Mouse (Mus musculus): ENCODE measurements at regions not wholly inside any gene's neighbourhood (a gene's known extent, or its start where the extent isn't known, plus 50 kb on each side); places are given as distances from the start of the nearest gene placed in this dataset.

- H3K36me3 ChIP-seq (ENCODE audit: control insufficient read depth, insufficient read depth, low read length): no peaks in the 10 kb centered on the region
- no peak for DNase-seq (ENCODE audit: low read depth in 1 of 2, low spot score in 2 of 2)
- H3K4me3 ChIP-seq (ENCODE audit: extremely low read depth, insufficient read depth, insufficient read length): no peak overlapping the region
- 74% methylated on average over 19 of the region's 19 CpGs for WGBS
- no peaks in the 10 kb centered on the region for H3K4me1 ChIP-seq (ENCODE audit: control insufficient read depth, insufficient read depth, insufficient read length)
- no peaks in the 10 kb centered on the region for H3K27me3 ChIP-seq (ENCODE audit: control insufficient read depth, insufficient read depth, low read length)
- no peak overlapping the region for H3K27ac ChIP-seq (ENCODE audit: insufficient read depth, low read length)
- TF ChIP-seq CTCF (IDR thresholded peaks at IDR 0.05; ENCODE audit: extremely low read depth, insufficient read depth, insufficient read length, insufficient replicate concordance): no peak
- no peak for TF ChIP-seq POLR2A (IDR thresholded peaks at IDR 0.05; ENCODE audit: low read depth, low read length)
Observed at GRCm38 (mm10) chr1:92707917-92708897, 59.6 kb upstream of the Otos start.

DNA sequence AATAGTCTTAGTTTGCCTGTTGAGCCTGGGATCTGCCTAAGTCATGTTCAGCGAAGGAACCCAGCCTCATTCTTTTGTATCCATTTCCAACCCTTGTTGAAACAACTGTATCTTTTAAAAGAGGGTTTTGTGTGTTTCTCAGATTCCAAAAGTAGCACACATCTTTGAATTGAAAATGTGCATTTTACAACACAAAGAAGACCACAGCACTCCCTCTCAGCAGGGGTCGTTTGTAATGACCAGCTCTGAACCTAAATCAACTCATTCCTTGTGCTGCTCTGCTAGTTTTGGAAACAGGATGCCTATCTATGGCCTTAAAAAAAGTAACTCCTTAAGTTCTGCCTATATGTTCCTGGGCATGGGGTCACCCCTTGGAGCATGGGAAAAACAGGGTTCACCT lies 58.8 kb upstream of the Otos start:
- H3K27me3 ChIP-seq (ENCODE audit: control insufficient read depth, insufficient read depth, low read length): no peaks in the 10 kb centered on the region
- DNase-seq (ENCODE audit: low read depth in 1 of 2, low spot score in 2 of 2): no peak
- no peak for TF ChIP-seq CTCF (IDR thresholded peaks at IDR 0.05; ENCODE audit: extremely low read depth, insufficient read depth, insufficient read length, insufficient replicate concordance)
- no peak for TF ChIP-seq POLR2A (IDR thresholded peaks at IDR 0.05; ENCODE audit: low read depth, low read length)
- H3K27ac ChIP-seq (ENCODE audit: insufficient read depth, low read length): no peak overlapping the region
- whole genome bisulfite sequencing: 73% methylated on average over 2 of the region's 2 CpGs
- H3K36me3 ChIP-seq (ENCODE audit: control insufficient read depth, insufficient read depth, low read length): no peaks in the 10 kb centered on the region
- H3K4me3 ChIP-seq (ENCODE audit: extremely low read depth, insufficient read depth, insufficient read length): no peak overlapping the region
- H3K4me1 ChIP-seq (ENCODE audit: control insufficient read depth, insufficient read depth, insufficient read length): no peaks in the 10 kb centered on the region

GRCm38 (mm10) chr1:92703903-92704302 lies 55.3 kb upstream of the Otos start:
- 78% methylated on average over 12 of the region's 12 CpGs for WGBS

GRCm38 (mm10) chr1:92703270-92703669 lies 54.6 kb upstream of the Otos start:
- DNase-seq (ENCODE audit: low read depth in 1 of 2, low spot score in 2 of 2): no peak
- Histone ChIP-seq H3K27ac (ENCODE audit: insufficient read depth, low read length) (no peak overlapping the region), H3K27me3 (ENCODE audit: control insufficient read depth, insufficient read depth, low read length) (no peaks in the 10 kb centered on the region), H3K4me1 (ENCODE audit: control insufficient read depth, insufficient read depth, insufficient read length) (no peaks in the 10 kb centered on the region), H3K4me3 (ENCODE audit: extremely low read depth, insufficient read depth, insufficient read length) (no peak overlapping the region), H3K36me3 (ENCODE audit: control insufficient read depth, insufficient read depth, low read length) (no peaks in the 10 kb centered on the region)
- 82% methylated on average over 3 of the region's 3 CpGs for WGBS
- TF ChIP-seq CTCF (IDR thresholded peaks at IDR 0.05; ENCODE audit: extremely low read depth, insufficient read depth, insufficient read length, insufficient replicate concordance) (no peak), POLR2A (IDR thresholded peaks at IDR 0.05; ENCODE audit: low read depth, low read length) (no peak)

More at GRCm38 (mm10) chr1:92703903-92704302, 55.3 kb upstream of the Otos start:
- Histone ChIP-seq H3K36me3 (ENCODE audit: control insufficient read depth, insufficient read depth, low read length) (no peaks in the 10 kb centered on the region), H3K27me3 (ENCODE audit: control insufficient read depth, insufficient read depth, low read length) (no peaks in the 10 kb centered on the region), H3K27ac (ENCODE audit: insufficient read depth, low read length) (no peak overlapping the region), H3K4me1 (ENCODE audit: control insufficient read depth, insufficient read depth, insufficient read length) (no peaks in the 10 kb centered on the region), H3K4me3 (ENCODE audit: extremely low read depth, insufficient read depth, insufficient read length) (no peak overlapping the region)
- no peak for DNase-seq (ENCODE audit: low read depth in 1 of 2, low spot score in 2 of 2)
- TF ChIP-seq POLR2A (IDR thresholded peaks at IDR 0.05; ENCODE audit: low read depth, low read length) (no peak), CTCF (IDR thresholded peaks at IDR 0.05; ENCODE audit: extremely low read depth, insufficient read depth, insufficient read length, insufficient replicate concordance) (no peak)

DNA sequence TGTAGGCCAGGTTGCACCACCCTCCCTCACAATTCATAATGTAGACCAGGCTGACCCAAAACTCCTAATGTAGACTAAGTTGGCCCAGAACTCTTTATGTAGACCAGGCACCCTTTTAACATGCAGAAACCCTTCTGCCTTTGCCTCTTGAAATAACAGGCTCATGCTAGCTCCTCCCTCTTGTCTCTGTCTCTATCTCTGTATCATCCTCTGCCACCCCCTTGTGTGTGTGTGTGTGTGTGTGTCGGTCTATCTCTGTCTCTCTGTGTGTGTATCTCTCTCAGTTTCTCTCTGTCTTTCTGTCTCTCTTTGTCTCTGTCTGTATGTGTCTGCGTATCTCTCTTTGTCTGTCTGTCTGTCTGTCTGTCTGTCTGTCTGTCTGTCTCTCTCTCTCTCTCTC lies 51.5 kb upstream of the Otos start:
- no peak for TF ChIP-seq POLR2A (IDR thresholded peaks at IDR 0.05; ENCODE audit: low read depth, low read length)
- no peak for TF ChIP-seq CTCF (IDR thresholded peaks at IDR 0.05; ENCODE audit: extremely low read depth, insufficient read depth, insufficient read length, insufficient replicate concordance)
- Histone ChIP-seq H3K27me3 (ENCODE audit: control insufficient read depth, insufficient read depth, low read length) (no peaks in the 10 kb centered on the region), H3K4me1 (ENCODE audit: control insufficient read depth, insufficient read depth, insufficient read length) (no peaks in the 10 kb centered on the region), H3K4me3 (ENCODE audit: extremely low read depth, insufficient read depth, insufficient read length) (no peak overlapping the region), H3K36me3 (ENCODE audit: control insufficient read depth, insufficient read depth, low read length) (no peaks in the 10 kb centered on the region), H3K27ac (ENCODE audit: insufficient read depth, low read length) (no peak overlapping the region)
- no peak for DNase-seq (ENCODE audit: low read depth in 1 of 2, low spot score in 2 of 2)
- WGBS: 86% methylated on average over 2 of the region's 2 CpGs

- TF ChIP-seq POLR2A (IDR thresholded peaks at IDR 0.05; ENCODE audit: low read depth, low read length) (no peak), CTCF (IDR thresholded peaks at IDR 0.05; ENCODE audit: extremely low read depth, insufficient read depth, insufficient read length, insufficient replicate concordance) (no peak)
- no peaks in the 10 kb centered on the region for H3K27me3 ChIP-seq (ENCODE audit: control insufficient read depth, insufficient read depth, low read length)
- H3K27ac ChIP-seq (ENCODE audit: insufficient read depth, low read length): no peak overlapping the region
- no peaks in the 10 kb centered on the region for H3K4me1 ChIP-seq (ENCODE audit: control insufficient read depth, insufficient read depth, insufficient read length)
- WGBS: 48% methylated on average over 6 of the region's 6 CpGs
- no peaks in the 10 kb centered on the region for H3K36me3 ChIP-seq (ENCODE audit: control insufficient read depth, insufficient read depth, low read length)
- H3K4me3 ChIP-seq (ENCODE audit: extremely low read depth, insufficient read depth, insufficient read length): no peak overlapping the region
- no peak for DNase-seq (ENCODE audit: low read depth in 1 of 2, low spot score in 2 of 2)
Observed at GRCm38 (mm10) chr1:92699697-92700096, 51.1 kb upstream of the Otos start.

GRCm38 (mm10) chr1:92699048-92699447 lies 50.4 kb upstream of the Otos start:
- Histone ChIP-seq H3K27me3 (ENCODE audit: control insufficient read depth, insufficient read depth, low read length) (no peaks in the 10 kb centered on the region), H3K4me1 (ENCODE audit: control insufficient read depth, insufficient read depth, insufficient read length) (no peaks in the 10 kb centered on the region), H3K36me3 (ENCODE audit: control insufficient read depth, insufficient read depth, low read length) (no peaks in the 10 kb centered on the region), H3K27ac (ENCODE audit: insufficient read depth, low read length) (no peak overlapping the region), H3K4me3 (ENCODE audit: extremely low read depth, insufficient read depth, insufficient read length) (no peak overlapping the region)
- TF ChIP-seq POLR2A (IDR thresholded peaks at IDR 0.05; ENCODE audit: low read depth, low read length): no peak
- no peak for TF ChIP-seq CTCF (IDR thresholded peaks at IDR 0.05; ENCODE audit: extremely low read depth, insufficient read depth, insufficient read length, insufficient replicate concordance)
- no peak for DNase-seq (ENCODE audit: low read depth in 1 of 2, low spot score in 2 of 2)
- WGBS: 17% methylated on average over 9 of the region's 9 CpGs
